17 mouse cellular contexts compared by ENCODE assay signal in the genomic region with DNA sequence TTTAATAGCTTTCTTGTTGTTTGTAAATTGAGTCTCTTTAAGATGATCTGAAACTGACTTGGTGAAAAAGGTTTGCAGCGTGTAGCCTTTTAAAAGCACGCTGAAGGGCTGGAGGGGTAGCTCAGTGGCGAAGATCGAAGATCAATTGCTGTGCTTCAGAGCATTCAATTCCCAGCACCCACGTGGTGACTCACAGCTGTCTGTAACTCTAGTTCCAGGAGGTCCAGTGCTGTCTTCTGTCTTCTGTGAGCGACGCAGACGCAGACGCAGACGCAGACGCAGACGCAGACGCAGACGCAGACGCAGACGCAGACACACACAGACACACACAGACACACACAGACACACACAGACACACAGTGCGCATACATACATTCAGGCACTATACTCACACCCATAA.
"Had no signal": no experiment of that assay in that cellular context is flagged by ENCODE, and none has a peak within 500 bp of the region (broad histone marks: within the 10 kb centered on the region; RNA-seq: fewer than 3 reads in every experiment).

No protein-coding gene starts in this region.

- H3K9ac ChIP-seq: midbrain, embryonic 12.5 days; neural tube, embryonic 13.5 days; neural tube, embryonic 15.5 days had no signal

- H3K27ac ChIP-seq: midbrain, embryonic 10.5 days; midbrain, embryonic 12.5 days; neural tube, embryonic 13.5 days; neural tube, embryonic 15.5 days had no signal

- H3K4me3 ChIP-seq: midbrain, embryonic 10.5 days; midbrain, embryonic 12.5 days; myocyte; neural tube, embryonic 13.5 days; neural tube, embryonic 15.5 days had no signal

- ATAC-seq: midbrain, embryonic 16.5 days had no signal

- H3K9me3 ChIP-seq: midbrain, embryonic 10.5 days; midbrain, embryonic 12.5 days; neural tube, embryonic 13.5 days; neural tube, embryonic 15.5 days had no signal

- H3K36me3 ChIP-seq: midbrain, embryonic 10.5 days; midbrain, embryonic 12.5 days; neural tube, embryonic 13.5 days; neural tube, embryonic 15.5 days had no signal

- H3K4me2 ChIP-seq: midbrain, embryonic 12.5 days; neural tube, embryonic 13.5 days; neural tube, embryonic 15.5 days had no signal

- DNase-seq: lung, postnatal 10 days; lung, postnatal 4 days; midbrain, embryonic 14.5 days; retina, postnatal 1 day; right cerebral cortex, adult 18-20 months; right cerebral cortex, postnatal 25 days; right cerebral cortex, postnatal 4 days; spleen, adult 18-20 months; thymus, adult 18-20 months; thymus, postnatal 14 days; thymus, postnatal 36 days had no signal

- H3K27me3 ChIP-seq: midbrain, embryonic 12.5 days; neural tube, embryonic 13.5 days; neural tube, embryonic 15.5 days had no signal
